16 mouse cellular contexts compared by ENCODE assay signal in the genomic region with DNA sequence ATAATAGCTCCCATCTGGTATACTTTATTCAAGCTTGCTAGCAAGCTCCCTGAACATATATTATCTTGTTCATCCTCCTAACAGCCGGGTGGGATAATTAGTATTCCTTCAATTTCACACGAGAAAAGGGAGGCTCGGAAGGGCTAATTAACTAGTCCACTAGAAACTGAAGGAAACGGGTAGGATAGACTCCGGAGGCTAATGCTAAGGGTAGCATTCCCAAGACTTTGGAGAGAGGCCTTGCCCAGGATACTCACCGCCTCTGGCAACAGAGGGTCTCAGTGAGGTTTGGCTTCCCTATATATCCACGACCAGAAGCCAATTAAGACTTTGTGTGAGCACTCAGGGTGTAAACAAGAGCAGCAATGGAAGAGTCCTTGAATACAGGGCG. TPM values are rescaled to one million over a fixed set of nuclear protein-coding genes. Genes with fewer than 3 reads are reported as not detected.
A peak's percentile ranks its signal among the peaks of the same experiment; 100 is the strongest.
DNase-seq lines count a peak whose midpoint lies in the region; ATAC-seq and TF ChIP-seq lines count a peak whose summit lies in the region.
"Had no signal": no experiment of that assay in that cellular context is flagged by ENCODE, and none has a peak within 500 bp of the region (broad histone marks: within the 10 kb centered on the region; RNA-seq: fewer than 3 reads in every experiment).

No protein-coding gene starts in this region.

- DNase-seq in limb, embryonic 10.5 days (ENCODE audit: low spot score), result no peak
- DNase-seq in left cerebral cortex, adult 2 months (ENCODE audit: extremely low spot score in 1 of 2, low spot score in 2 of 2), result no peak
- DNase-seq in kidney, adult 9 months, result no peak
- DNase-seq: kidney, postnatal 36 days; lung, postnatal 36 days; spleen, adult 18-20 months had no signal

- no peaks in the 10 kb centered on the region for H3K36me3 ChIP-seq in limb, embryonic 12.5 days
- no peaks in the 10 kb centered on the region for H3K36me3 ChIP-seq in limb, embryonic 10.5 days
- H3K36me3 ChIP-seq in embryonic facial prominence, embryonic 15.5 days, result no peaks in the 10 kb centered on the region
- no peaks in the 10 kb centered on the region for H3K36me3 ChIP-seq in forebrain, embryonic 15.5 days
- no peaks in the 10 kb centered on the region for H3K36me3 ChIP-seq in neural tube, embryonic 13.5 days

- intact Hi-C loops in left cerebral cortex, adult 2 months (cut with DNase I), result loop anchor here (1.0 to 2.0 kb wide), 3 partner anchors 20 to 85 kb away; no protein-coding TSS in a partner anchor

- H3K27ac ChIP-seq in limb, embryonic 12.5 days, result no peak overlapping the region
- H3K27ac ChIP-seq in limb, embryonic 10.5 days, result no peak overlapping the region
- H3K27ac ChIP-seq in embryonic facial prominence, embryonic 15.5 days (replicated peaks), result no peak overlapping the region
- peak overlapping the region; percentile 95 for H3K27ac ChIP-seq in forebrain, embryonic 15.5 days (replicated peaks)
- peak overlapping the region; percentile 85 for H3K27ac ChIP-seq in neural tube, embryonic 13.5 days (replicated peaks)
- no peak overlapping the region for H3K27ac ChIP-seq in left cerebral cortex, adult 2 months

- WGBS in limb, embryonic 12.5 days, result 42% methylated on average over 8 of the region's 8 CpGs
- WGBS in limb, embryonic 10.5 days, result 46% methylated on average over 8 of the region's 8 CpGs
- WGBS in embryonic facial prominence, embryonic 15.5 days, result 41% methylated on average over 8 of the region's 8 CpGs
- 10% methylated on average over 8 of the region's 8 CpGs for WGBS in forebrain, embryonic 15.5 days
- WGBS in neural tube, embryonic 13.5 days, result 29% methylated on average over 8 of the region's 8 CpGs

- peaks cover 87% of the 10 kb centered on the region for H3K27me3 ChIP-seq in limb, embryonic 12.5 days
- H3K27me3 ChIP-seq in limb, embryonic 10.5 days (ENCODE audit: low read depth, poor library complexity, severe bottlenecking), result peaks cover 82% of the 10 kb centered on the region
- H3K27me3 ChIP-seq in embryonic facial prominence, embryonic 15.5 days, result peaks cover 56% of the 10 kb centered on the region
- H3K27me3 ChIP-seq in forebrain, embryonic 15.5 days, result no peaks in the 10 kb centered on the region
- H3K27me3 ChIP-seq in neural tube, embryonic 13.5 days, result peaks cover 45% of the 10 kb centered on the region

- ATAC-seq in limb, embryonic 12.5 days (ENCODE audit: insufficient number of reproducible peaks, insufficient read depth, low FRiP score, low TSS enrichment, low read depth), result no peak
- ATAC-seq in embryonic facial prominence, embryonic 15.5 days (ENCODE audit: insufficient number of reproducible peaks, low FRiP score, low TSS enrichment, low read depth), result no peak
- peak; percentile 55 for ATAC-seq in forebrain, embryonic 15.5 days (replicated peaks)
- ATAC-seq in neural tube, embryonic 13.5 days (ENCODE audit: low read depth), result 0 out of 2 replicates have a peak, but pooled peaks have one; percentile 0
- ATAC-seq: Patski had no signal

- H3K4me1 ChIP-seq in limb, embryonic 12.5 days (replicated peaks), result peaks cover 28% of the 10 kb centered on the region
- peaks cover 30% of the 10 kb centered on the region for H3K4me1 ChIP-seq in limb, embryonic 10.5 days
- H3K4me1 ChIP-seq in embryonic facial prominence, embryonic 15.5 days, result peaks cover 28% of the 10 kb centered on the region
- peaks cover 43% of the 10 kb centered on the region for H3K4me1 ChIP-seq in forebrain, embryonic 15.5 days
- peaks cover 44% of the 10 kb centered on the region for H3K4me1 ChIP-seq in neural tube, embryonic 13.5 days (replicated peaks)

- H3K9ac ChIP-seq in limb, embryonic 12.5 days (replicated peaks), result no peak overlapping the region
- H3K9ac ChIP-seq in embryonic facial prominence, embryonic 15.5 days, result no peak overlapping the region
- H3K9ac ChIP-seq in forebrain, embryonic 15.5 days (replicated peaks), result no peak overlapping the region
- no peak overlapping the region for H3K9ac ChIP-seq in neural tube, embryonic 13.5 days

- TF ChIP-seq CTCF in left cerebral cortex, adult 2 months (IDR thresholded peaks at IDR 0.05), result no peak

- H3K4me2 ChIP-seq in limb, embryonic 12.5 days, result no peak overlapping the region
- peak overlapping the region; percentile 93 for H3K4me2 ChIP-seq in embryonic facial prominence, embryonic 15.5 days (replicated peaks)
- peak overlapping the region; percentile 96 for H3K4me2 ChIP-seq in forebrain, embryonic 15.5 days (replicated peaks)
- peak overlapping the region; percentile 93 for H3K4me2 ChIP-seq in neural tube, embryonic 13.5 days

- no peaks in the 10 kb centered on the region for H3K9me3 ChIP-seq in limb, embryonic 12.5 days
- no peaks in the 10 kb centered on the region for H3K9me3 ChIP-seq in limb, embryonic 10.5 days (replicated peaks)
- no peaks in the 10 kb centered on the region for H3K9me3 ChIP-seq in embryonic facial prominence, embryonic 15.5 days (replicated peaks)
- H3K9me3 ChIP-seq in forebrain, embryonic 15.5 days, result no peaks in the 10 kb centered on the region
- no peaks in the 10 kb centered on the region for H3K9me3 ChIP-seq in neural tube, embryonic 13.5 days

- peak overlapping the region; percentile 63; the same call in 1 of the 2 replicates for H3K4me3 ChIP-seq in limb, embryonic 12.5 days (replicated peaks)
- H3K4me3 ChIP-seq in limb, embryonic 10.5 days, result no peak overlapping the region
- peak overlapping the region; percentile 62; the same call in 1 of the 2 replicates for H3K4me3 ChIP-seq in embryonic facial prominence, embryonic 15.5 days (replicated peaks)
- peak overlapping the region; percentile 63; the same call in 1 of the 2 replicates for H3K4me3 ChIP-seq in forebrain, embryonic 15.5 days
- H3K4me3 ChIP-seq in neural tube, embryonic 13.5 days, result peak overlapping the region; percentile 68; the same call in 1 of the 2 replicates
- H3K4me3 ChIP-seq in left cerebral cortex, adult 2 months, result no peak overlapping the region

RNA-seq across cellular contexts. Expression of a gene that starts 0.8 kb away (rescaled TPM):
- polyA plus RNA-seq in limb, embryonic 12.5 days (2016; fragmentation: Nextera tagmentation; extraction: Ambion mirVana), result 1.2 and 1.9 TPM in 2 replicates
- polyA plus RNA-seq in limb, embryonic 10.5 days (2016; fragmentation: Nextera tagmentation; extraction: Ambion mirVana), result 0.60 and 0.70 TPM in 2 replicates
- polyA plus RNA-seq in embryonic facial prominence, embryonic 15.5 days (2015; fragmentation: Nextera tagmentation; extraction: Ambion mirVana), result 6.0 and 6.2 TPM in 2 replicates
- polyA plus RNA-seq in forebrain, embryonic 15.5 days (2015; fragmentation: Nextera tagmentation; extraction: Ambion mirVana), result 24.2 and 26.7 TPM in 2 replicates
- 10.7 and 11.0 TPM in 2 replicates for polyA plus RNA-seq in neural tube, embryonic 13.5 days (2015; fragmentation: Nextera tagmentation; extraction: Ambion mirVana)
- total RNA-seq in left cerebral cortex, adult 2 months (2021), result 10 to 100 TPM; 42.4 to 63.0 TPM
- total RNA-seq: granulocyte monocyte progenitor cell, adult 5-6 weeks; hematopoietic stem cell, adult 5-6 weeks had no signal

RNA-seq across cellular contexts. Expression of a gene that starts 38.4 kb away (rescaled TPM):
- polyA plus RNA-seq in limb, embryonic 12.5 days (2016; fragmentation: Nextera tagmentation; extraction: Ambion mirVana), result not detected in 2 replicates
- polyA plus RNA-seq in limb, embryonic 10.5 days (2016; fragmentation: Nextera tagmentation; extraction: Ambion mirVana), result not detected in 2 replicates
- polyA plus RNA-seq in embryonic facial prominence, embryonic 15.5 days (2015; fragmentation: Nextera tagmentation; extraction: Ambion mirVana), result not detected in 2 replicates
- not detected in 2 replicates for polyA plus RNA-seq in forebrain, embryonic 15.5 days (2015; fragmentation: Nextera tagmentation; extraction: Ambion mirVana)
- polyA plus RNA-seq in neural tube, embryonic 13.5 days (2015; fragmentation: Nextera tagmentation; extraction: Ambion mirVana), result not detected in 2 replicates
- not detected for total RNA-seq in left cerebral cortex, adult 2 months (2021)
- total RNA-seq: adrenal gland, adult 18-20 months; granulocyte monocyte progenitor cell, adult 5-6 weeks; hematopoietic stem cell, adult 5-6 weeks had no signal
- polyA plus RNA-seq: liver, embryonic 11.5 days; Patski; stomach, postnatal 0 days had no signal

RNA-seq across cellular contexts. Expression of a gene that starts 52.8 kb away (rescaled TPM):
- 62.4 and 67.8 TPM in 2 replicates for polyA plus RNA-seq in limb, embryonic 12.5 days (2016; fragmentation: Nextera tagmentation; extraction: Ambion mirVana)
- 48.8 and 56.2 TPM in 2 replicates for polyA plus RNA-seq in limb, embryonic 10.5 days (2016; fragmentation: Nextera tagmentation; extraction: Ambion mirVana)
- 65.1 and 69.1 TPM in 2 replicates for polyA plus RNA-seq in embryonic facial prominence, embryonic 15.5 days (2015; fragmentation: Nextera tagmentation; extraction: Ambion mirVana)
- 54.9 and 58.1 TPM in 2 replicates for polyA plus RNA-seq in forebrain, embryonic 15.5 days (2015; fragmentation: Nextera tagmentation; extraction: Ambion mirVana)
- polyA plus RNA-seq in neural tube, embryonic 13.5 days (2015; fragmentation: Nextera tagmentation; extraction: Ambion mirVana), result 43.4 and 43.8 TPM in 2 replicates
- total RNA-seq in left cerebral cortex, adult 2 months (2021), result 10 to 100 TPM; 26.1 to 28.1 TPM

Comparison
In these comparisons a context has a peak if more than half of its experiments do, and no peak if none do; other contexts are left out.
1. H3K4me3 ChIP-seq: peak in limb, embryonic 12.5 days (single experiment), embryonic facial prominence, embryonic 15.5 days (single experiment), forebrain, embryonic 15.5 days (single experiment) and neural tube, embryonic 13.5 days (single experiment); none in limb, embryonic 10.5 days (single experiment) and left cerebral cortex, adult 2 months (single experiment).
2. ATAC-seq: peak in forebrain, embryonic 15.5 days (single experiment) and neural tube, embryonic 13.5 days (single experiment); none in limb, embryonic 12.5 days (single experiment) and embryonic facial prominence, embryonic 15.5 days (single experiment).
3. H3K27ac ChIP-seq: peak in forebrain, embryonic 15.5 days (single experiment) and neural tube, embryonic 13.5 days (single experiment); none in limb, embryonic 12.5 days (single experiment), limb, embryonic 10.5 days (single experiment), embryonic facial prominence, embryonic 15.5 days (single experiment) and left cerebral cortex, adult 2 months (single experiment).